Mouse (Mus musculus) kidney, postnatal 0 days (tissue): ENCODE results near the gene Per2. TPM values are rescaled to one million over a fixed set of nuclear protein-coding genes. Genes with fewer than 3 reads are reported as not detected.
"Not testable (repeated sequence)": the region's sequence is repeated elsewhere in the genome, so short reads cannot be mapped to it uniquely, and the experiment has no call there.

Source experiments
- ATAC-seq: fragments of 200-750 bp; cut with Nextera tagmentation; replicated peaks from 2 replicates; pipeline ENCODE4 v1.8.0; 2017; ENCODE audit warnings: low read depth, moderate number of reproducible peaks, moderate TSS enrichment, moderate library complexity; ENCODE audit not compliant: low FRiP score
- DNase-seq: peaks from one replicate; pipeline ENCODE4 v3.0.0-alpha.2; 2016; ENCODE audit warnings: low spot score
- H3K27ac ChIP-seq: fragments of 300-500 bp; sonication (generic); 2 replicates; pipeline ENCODE4 v1.5.1; 2014; ENCODE audit warnings: mild to moderate bottlenecking
- H3K27me3 ChIP-seq: fragments of 300-500 bp; sonication (generic); 2 replicates; pipeline ENCODE4 v1.6.1; 2014; ENCODE audit warnings: low read length, mixed read lengths; ENCODE audit not compliant: insufficient read depth
- H3K36me3 ChIP-seq: fragments of 300-500 bp; sonication (generic); 2 replicates; pipeline ENCODE4 v1.6.1; 2014; ENCODE audit warnings: low read length, mixed read lengths; ENCODE audit not compliant: insufficient read depth
- H3K4me1 ChIP-seq: fragments of 300-500 bp; sonication (generic); replicated peaks from 2 replicates; pipeline ENCODE4 v1.6.1; 2014; ENCODE audit warnings: antibody characterized with exemption, low read length, mixed read lengths; ENCODE audit not compliant: insufficient read depth
- H3K4me2 ChIP-seq: fragments of 300-500 bp; sonication (generic); 2 replicates; pipeline ENCODE4 v1.6.1; 2014; ENCODE audit warnings: mild to moderate bottlenecking, low read length, moderate library complexity, mixed read lengths
- H3K4me3 ChIP-seq: fragments of 300-500 bp; sonication (generic); replicated peaks from 2 replicates; pipeline ENCODE4 v1.5.1; 2014; ENCODE audit warnings: low read depth, low read length
- H3K9ac ChIP-seq: fragments of 300-500 bp; sonication (generic); 2 replicates; pipeline ENCODE4 v1.6.1; 2014; ENCODE audit warnings: low read depth, low read length
- H3K9me3 ChIP-seq: fragments of 300-500 bp; sonication (generic); replicated peaks from 2 replicates; pipeline ENCODE4 v1.6.1; 2016; ENCODE audit warnings: low read length, inconsistent platforms, mixed read lengths
- CTCF ChIP-seq: IDR thresholded peaks from 2 replicates; pipeline ENCODE4 v1.5.1; 2016; ENCODE audit warnings: antibody characterized with exemption, low read depth, mild to moderate bottlenecking, moderate library complexity
- WGBS: fragments of 180-500 bp; shearing (Covaris S2); extraction: QIAGEN DNeasy Blood & Tissue Kit; methylation state at CpG from one replicate; pipeline ENCODE4 v1.1.7; 2014; 5-methylcytosine and 5-hydroxymethylcytosine counted together
- polyA plus RNA-seq: library from polyadenylated mRNA; unstranded; fragments of >200 nt; fragmentation: Nextera tagmentation; extraction: Ambion mirVana; gene quantifications from 2 replicates; pipeline ENCODE4 v1.2.1, GENCODE M21; 2015

The Per2 gene
- polyA plus RNA-seq, 1 experiment from 2014 or later: 2.7 TPM

DNA sequence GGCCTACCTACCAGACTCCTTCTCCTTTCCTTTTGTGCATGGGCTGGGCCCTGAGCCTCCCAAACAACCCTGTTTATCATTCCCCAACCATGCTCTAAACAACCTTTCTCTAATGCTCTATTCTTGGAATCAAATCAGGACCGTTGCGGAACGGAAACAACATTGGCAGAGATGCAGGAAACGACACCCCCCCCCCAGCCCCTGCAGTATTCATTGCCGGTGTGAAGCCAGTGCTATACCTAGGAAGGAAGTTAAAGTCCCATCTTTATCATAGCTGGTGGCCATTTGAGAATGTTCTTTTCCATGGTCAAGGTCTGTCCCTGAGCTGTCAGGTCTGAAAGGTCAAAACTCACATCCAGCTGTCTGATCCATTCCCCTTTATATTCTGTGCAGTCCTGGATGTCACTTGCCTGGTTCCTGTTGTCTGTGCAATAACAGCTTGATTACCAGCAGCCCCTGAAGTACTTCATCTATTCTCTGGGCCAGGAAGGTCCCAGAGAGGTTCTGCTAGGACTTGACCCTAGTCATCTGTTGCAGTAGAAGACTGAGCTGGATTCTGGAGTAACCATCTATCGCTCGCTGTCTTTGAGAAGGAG is 23.6 kb upstream of the Per2 start:
- peak overlapping the region; percentile 37 for H3K27ac ChIP-seq
- H3K9ac ChIP-seq: no peak overlapping the region
- H3K9me3 ChIP-seq: no peaks in the 10 kb centered on the region
- no peak overlapping the region for H3K4me2 ChIP-seq
- H3K4me1 ChIP-seq: 0 out of 2 replicates have a peak, but pooled peaks cover 3% of the 10 kb centered on the region
- no peak overlapping the region for H3K4me3 ChIP-seq
- peak; percentile 29 for DNase-seq
- ATAC-seq: no peak
- 61% methylated on average over 7 of the region's 7 CpGs for WGBS
- no peaks in the 10 kb centered on the region for H3K36me3 ChIP-seq
- no peaks in the 10 kb centered on the region for H3K27me3 ChIP-seq
- TF ChIP-seq CTCF: no peak

- ATAC-seq (no peak), DNase-seq (no peak)
- 0 out of 2 replicates have a peak, but pooled peaks have one; percentile 12 for TF ChIP-seq CTCF
- Histone ChIP-seq H3K4me1 (0 out of 2 replicates have a peak, but pooled peaks cover 3% of the 10 kb centered on the region), H3K9ac (no peak overlapping the region), H3K36me3 (no peaks in the 10 kb centered on the region), H3K27ac (no peak overlapping the region), H3K4me2 (no peak overlapping the region), H3K4me3 (no peak overlapping the region), H3K27me3 (no peaks in the 10 kb centered on the region), H3K9me3 (no peaks in the 10 kb centered on the region)
- 95% methylated on average over 1 of the region's 1 CpGs for WGBS
Observed at GRCm38 (mm10) chr1:91478958-91479357, 19.8 kb upstream of the Per2 start.

GRCm38 (mm10) chr1:91478145-91478544 is 19.0 kb upstream of the Per2 start:
- DNase-seq, ATAC-seq, H3K4me1 ChIP-seq, H3K36me3 ChIP-seq, H3K9me3 ChIP-seq, H3K4me3 ChIP-seq, H3K27ac ChIP-seq, H3K9ac ChIP-seq, H3K4me2 ChIP-seq, H3K27me3 ChIP-seq: not testable (repeated sequence)
- 94% methylated on average over 9 of the region's 13 CpGs for WGBS

DNA sequence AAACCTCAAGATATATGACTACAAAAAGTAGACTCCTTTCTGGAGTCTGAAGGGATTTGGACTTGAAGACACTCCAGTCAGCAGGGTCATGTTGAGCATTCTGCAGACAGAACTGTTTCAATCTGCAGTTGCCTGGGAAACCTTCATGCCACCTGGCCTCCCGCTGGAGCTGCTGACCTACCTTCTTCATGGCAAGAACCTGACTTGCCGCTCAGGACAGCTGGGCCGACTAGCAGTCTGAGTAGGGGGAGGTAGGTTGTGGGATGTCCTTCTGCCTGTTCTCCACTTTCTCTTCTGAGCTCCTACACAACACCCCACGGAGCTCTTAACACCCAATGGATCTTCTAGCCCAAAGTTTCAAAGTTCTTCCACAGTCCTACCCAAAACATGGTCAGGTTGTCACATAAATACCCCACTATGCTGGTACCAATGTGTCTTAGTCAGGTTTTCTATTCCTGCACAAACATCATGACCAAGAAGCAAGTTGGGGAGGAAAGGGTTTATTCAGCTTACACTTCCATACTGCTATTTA is 10.8 kb upstream of the Per2 start:
- no peak for ATAC-seq
- Histone ChIP-seq H3K27me3 (no peaks in the 10 kb centered on the region), H3K4me1 (no peaks in the 10 kb centered on the region; the same call in 1 of the 2 replicates), H3K9ac (no peak overlapping the region), H3K27ac (no peak overlapping the region), H3K4me3 (no peak overlapping the region), H3K36me3 (no peaks in the 10 kb centered on the region), H3K4me2 (no peak overlapping the region), H3K9me3 (no peaks in the 10 kb centered on the region)
- no peak for TF ChIP-seq CTCF
- DNase-seq: no peak
- WGBS: 82% methylated on average over 4 of the region's 4 CpGs

DNA sequence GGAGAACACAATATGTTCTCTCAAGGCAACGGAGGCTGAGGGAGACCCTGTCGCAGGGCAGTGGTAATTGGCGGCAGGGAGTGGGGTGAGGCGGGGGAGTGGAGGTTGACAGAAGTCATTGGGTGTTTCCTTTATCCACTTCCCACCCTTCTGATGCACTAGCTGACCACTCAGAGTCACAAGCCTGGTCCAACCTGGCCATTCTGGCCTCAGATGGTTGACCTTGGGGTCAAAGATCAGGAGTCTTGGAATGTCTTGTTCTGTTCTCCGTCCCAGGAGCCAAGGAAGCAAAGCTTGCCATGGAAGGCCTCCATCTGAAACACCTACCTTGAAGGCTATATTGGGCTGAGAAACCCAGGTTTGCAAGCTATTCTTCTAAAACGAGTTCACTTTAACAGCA is 7.1 kb upstream of the Per2 start:
- DNase-seq: no peak
- H3K4me2 ChIP-seq: no peak overlapping the region
- 82% methylated on average over 6 of the region's 6 CpGs for WGBS

GRCm38 (mm10) chr1:91465244-91465643 is 6.1 kb upstream of the Per2 start:
- Histone ChIP-seq H3K4me3 (no peak overlapping the region), H3K9me3 (no peaks in the 10 kb centered on the region), H3K4me1 (peaks cover 2% of the 10 kb centered on the region; the same call in 1 of the 2 replicates), H3K27me3 (no peaks in the 10 kb centered on the region), H3K36me3 (no peaks in the 10 kb centered on the region), H3K4me2 (no peak overlapping the region), H3K9ac (no peak overlapping the region), H3K27ac (peak overlapping the region; percentile 55)
- no peak for TF ChIP-seq CTCF
- ATAC-seq (peak; percentile 74; the same call in 1 of the 2 replicates), DNase-seq (no peak)
- 11% methylated on average over 1 of the region's 1 CpGs for WGBS

More for the DNA sequence above, 7.1 kb upstream of the Per2 start:
- Histone ChIP-seq H3K4me1 (no peaks in the 10 kb centered on the region; the same call in 1 of the 2 replicates), H3K4me3 (no peak overlapping the region), H3K36me3 (no peaks in the 10 kb centered on the region), H3K9me3 (no peaks in the 10 kb centered on the region), H3K27ac (no peak overlapping the region), H3K27me3 (no peaks in the 10 kb centered on the region), H3K9ac (no peak overlapping the region)
- TF ChIP-seq CTCF: no peak
- ATAC-seq: no peak

- ATAC-seq: no peak
- DNase-seq: no peak
- Histone ChIP-seq H3K4me1 (peaks cover 7% of the 10 kb centered on the region; the same call in 1 of the 2 replicates), H3K4me2 (no peak overlapping the region), H3K9me3 (no peaks in the 10 kb centered on the region), H3K27me3 (no peaks in the 10 kb centered on the region), H3K36me3 (no peaks in the 10 kb centered on the region), H3K27ac (peak overlapping the region; percentile 55), H3K9ac (no peak overlapping the region), H3K4me3 (no peak overlapping the region)
- no peak for TF ChIP-seq CTCF
- 63% methylated on average over 5 of the region's 5 CpGs for WGBS
Observed at GRCm38 (mm10) chr1:91464436-91464835, 5.3 kb upstream of the Per2 start.
